Mouse (Mus musculus): Measurements from ENCODE around the gene Frmd4b. TPM values are rescaled to one million over a fixed set of nuclear protein-coding genes. Genes with fewer than 3 reads are reported as not detected.

Frmd4b gene
- total and polyA plus RNA-seq, 3 experiments = 0.44 to 2.9 TPM; not detected in 1

DNA sequence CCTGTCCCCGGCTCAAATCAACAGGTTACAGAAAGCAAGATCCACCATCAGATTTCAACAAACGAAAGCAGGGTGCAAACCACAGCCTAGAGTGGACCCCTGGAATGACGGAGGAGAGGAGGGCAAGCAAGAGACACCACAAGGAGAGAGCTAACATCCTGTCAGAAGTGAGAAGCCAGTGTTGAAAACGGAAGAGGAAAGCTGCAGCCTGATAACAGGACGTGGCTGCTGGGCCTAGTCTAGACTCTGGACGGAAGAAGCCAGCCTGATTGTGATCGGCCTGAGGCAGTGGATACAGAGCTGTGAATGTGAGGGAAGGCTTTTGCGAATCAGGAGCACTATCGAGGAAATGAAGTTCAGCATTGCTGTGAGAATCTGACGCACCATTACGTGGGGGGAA lies 296.2 kb downstream of the Frmd4b start:
- Histone ChIP-seq H3K27me3 (ENCODE audit: insufficient read depth, low read length) (no peaks in the 10 kb centered on the region), H3K36me3 (replicated peaks) (no peaks in the 10 kb centered on the region), H3K9me3 (replicated peaks) (peaks cover 36% of the 10 kb centered on the region), H3K4me1 (ENCODE audit: insufficient read depth, low read depth, low read length) (no peaks in the 10 kb centered on the region), H3K4me3 (ENCODE audit: low read depth, low read length) (no peak overlapping the region)
- DNase-seq (ENCODE audit: low spot score) (no peak), ATAC-seq (ENCODE audit: extremely low read depth, insufficient number of reproducible peaks, low FRiP score, poor library complexity, severe bottlenecking) (no peak)
- TF ChIP-seq POLR2AphosphoS5 (IDR thresholded peaks at IDR 0.05; ENCODE audit: insufficient replicate concordance, low read depth, low read length) = no peak
- no peak for TF ChIP-seq GATA2 (IDR thresholded peaks at IDR 0.05; ENCODE audit: borderline replicate concordance, low read depth, low read length)
- no peak for TF ChIP-seq GATA1 (IDR thresholded peaks at IDR 0.05; ENCODE audit: borderline replicate concordance, low read length)
- TF ChIP-seq TAL1 (conservative IDR thresholded peaks at IDR 0.05; ENCODE audit: low read depth, low read length) = no peak
- no peak for TF ChIP-seq CTCF (IDR thresholded peaks at IDR 0.05; ENCODE audit: low read depth, low read length)

DNA sequence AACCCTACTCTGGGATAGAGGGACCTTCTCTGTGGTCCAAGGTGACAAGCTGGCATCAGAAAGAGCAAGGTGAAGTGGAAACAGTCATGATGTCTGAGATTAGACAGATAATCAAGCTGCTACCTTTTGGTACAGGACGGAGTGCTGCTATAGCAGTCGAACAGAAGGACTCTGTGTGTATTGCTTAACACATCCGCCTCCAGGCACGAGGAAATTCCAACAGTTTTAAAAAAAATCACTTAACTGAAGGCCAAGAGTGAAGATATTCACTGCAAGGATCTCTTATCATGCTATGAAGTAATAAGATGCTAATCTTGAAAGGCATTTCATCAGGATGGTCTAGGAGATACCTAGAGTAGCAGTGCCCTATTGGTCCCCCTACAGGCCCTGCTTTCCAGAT lies 298.3 kb downstream of the Frmd4b start:
- H3K4me3 ChIP-seq (ENCODE audit: low read depth, low read length) = no peak overlapping the region
- DNase-seq (ENCODE audit: low spot score) = no peak
- peaks cover 48% of the 10 kb centered on the region for H3K9me3 ChIP-seq (replicated peaks)
- TF ChIP-seq TAL1 (conservative IDR thresholded peaks at IDR 0.05; ENCODE audit: low read depth, low read length) = no peak
- no peak for TF ChIP-seq CTCF (IDR thresholded peaks at IDR 0.05; ENCODE audit: low read depth, low read length)
- TF ChIP-seq GATA2 (IDR thresholded peaks at IDR 0.05; ENCODE audit: borderline replicate concordance, low read depth, low read length) = no peak
- TF ChIP-seq GATA1 (IDR thresholded peaks at IDR 0.05; ENCODE audit: borderline replicate concordance, low read length) = no peak
- no peak for TF ChIP-seq POLR2AphosphoS5 (IDR thresholded peaks at IDR 0.05; ENCODE audit: insufficient replicate concordance, low read depth, low read length)
- no peak for ATAC-seq (ENCODE audit: extremely low read depth, insufficient number of reproducible peaks, low FRiP score, poor library complexity, severe bottlenecking)
- H3K4me1 ChIP-seq (ENCODE audit: insufficient read depth, low read depth, low read length) = no peaks in the 10 kb centered on the region
- no peaks in the 10 kb centered on the region for H3K36me3 ChIP-seq (replicated peaks)
- no peaks in the 10 kb centered on the region for H3K27me3 ChIP-seq (ENCODE audit: insufficient read depth, low read length)

- H3K27me3 ChIP-seq (ENCODE audit: insufficient read depth, low read length) = no peaks in the 10 kb centered on the region
- peaks cover 43% of the 10 kb centered on the region for H3K9me3 ChIP-seq (replicated peaks)
- DNase-seq (ENCODE audit: low spot score) (no peak), ATAC-seq (ENCODE audit: extremely low read depth, insufficient number of reproducible peaks, low FRiP score, poor library complexity, severe bottlenecking) (no peak)
- no peaks in the 10 kb centered on the region for H3K4me1 ChIP-seq (ENCODE audit: insufficient read depth, low read depth, low read length)
- H3K36me3 ChIP-seq (replicated peaks) = no peaks in the 10 kb centered on the region
- TF ChIP-seq POLR2AphosphoS5 (IDR thresholded peaks at IDR 0.05; ENCODE audit: insufficient replicate concordance, low read depth, low read length) = no peak
- no peak for TF ChIP-seq GATA1 (IDR thresholded peaks at IDR 0.05; ENCODE audit: borderline replicate concordance, low read length)
- TF ChIP-seq TAL1 (conservative IDR thresholded peaks at IDR 0.05; ENCODE audit: low read depth, low read length) = no peak
- no peak for TF ChIP-seq GATA2 (IDR thresholded peaks at IDR 0.05; ENCODE audit: borderline replicate concordance, low read depth, low read length)
- no peak for TF ChIP-seq CTCF (IDR thresholded peaks at IDR 0.05; ENCODE audit: low read depth, low read length)
- no peak overlapping the region for H3K4me3 ChIP-seq (ENCODE audit: low read depth, low read length)
Observed at GRCm38 (mm10) chr6:97317956-97318355, 299.4 kb downstream of the Frmd4b start.

- no peaks in the 10 kb centered on the region for H3K36me3 ChIP-seq (replicated peaks)
- no peaks in the 10 kb centered on the region for H3K27me3 ChIP-seq (ENCODE audit: insufficient read depth, low read length)
- H3K4me3 ChIP-seq (ENCODE audit: low read depth, low read length) = no peak overlapping the region
- DNase-seq (ENCODE audit: low spot score) (no peak), ATAC-seq (ENCODE audit: extremely low read depth, insufficient number of reproducible peaks, low FRiP score, poor library complexity, severe bottlenecking) (no peak)
- TF ChIP-seq POLR2AphosphoS5 (IDR thresholded peaks at IDR 0.05; ENCODE audit: insufficient replicate concordance, low read depth, low read length) (no peak), GATA2 (IDR thresholded peaks at IDR 0.05; ENCODE audit: borderline replicate concordance, low read depth, low read length) (no peak), TAL1 (conservative IDR thresholded peaks at IDR 0.05; ENCODE audit: low read depth, low read length) (no peak), GATA1 (IDR thresholded peaks at IDR 0.05; ENCODE audit: borderline replicate concordance, low read length) (no peak), CTCF (IDR thresholded peaks at IDR 0.05; ENCODE audit: low read depth, low read length) (no peak)
- no peaks in the 10 kb centered on the region for H3K4me1 ChIP-seq (ENCODE audit: insufficient read depth, low read depth, low read length)
- H3K9me3 ChIP-seq (replicated peaks) = peaks cover 40% of the 10 kb centered on the region
Observed at GRCm38 (mm10) chr6:97316716-97317115, 300.6 kb downstream of the Frmd4b start.

GRCm38 (mm10) chr6:97315311-97315710 lies 302.0 kb downstream of the Frmd4b start:
- TF ChIP-seq TAL1 (conservative IDR thresholded peaks at IDR 0.05; ENCODE audit: low read depth, low read length) = no peak
- no peak for TF ChIP-seq GATA2 (IDR thresholded peaks at IDR 0.05; ENCODE audit: borderline replicate concordance, low read depth, low read length)
- TF ChIP-seq CTCF (IDR thresholded peaks at IDR 0.05; ENCODE audit: low read depth, low read length) = no peak
- TF ChIP-seq GATA1 (IDR thresholded peaks at IDR 0.05; ENCODE audit: borderline replicate concordance, low read length) = no peak
- no peak for TF ChIP-seq POLR2AphosphoS5 (IDR thresholded peaks at IDR 0.05; ENCODE audit: insufficient replicate concordance, low read depth, low read length)
- no peaks in the 10 kb centered on the region for H3K4me1 ChIP-seq (ENCODE audit: insufficient read depth, low read depth, low read length)

DNA sequence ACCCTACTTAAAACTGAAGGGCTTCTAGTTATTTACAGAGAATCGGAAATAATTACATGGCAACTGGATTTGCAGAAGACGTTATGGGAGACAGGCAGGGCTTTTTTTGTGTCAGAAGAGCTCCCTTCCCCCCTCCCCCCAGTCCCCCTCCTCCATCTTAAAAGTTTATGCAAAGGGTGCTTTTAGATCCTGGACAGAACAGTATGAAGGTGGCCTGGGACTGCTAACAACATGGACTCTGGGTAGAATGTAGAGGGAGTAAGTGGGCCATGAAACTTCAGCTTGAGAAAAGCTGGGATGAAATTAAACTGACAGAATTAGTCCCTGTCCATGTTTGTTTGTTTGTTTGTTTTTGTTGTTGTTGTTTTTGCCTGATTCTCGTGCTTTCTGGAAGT lies 304.8 kb downstream of the Frmd4b start:
- no peak for ATAC-seq (ENCODE audit: extremely low read depth, insufficient number of reproducible peaks, low FRiP score, poor library complexity, severe bottlenecking)
- no peak for DNase-seq (ENCODE audit: low spot score)
- no peak overlapping the region for H3K4me3 ChIP-seq (ENCODE audit: low read depth, low read length)
- no peaks in the 10 kb centered on the region for H3K36me3 ChIP-seq (replicated peaks)
- TF ChIP-seq GATA2 (IDR thresholded peaks at IDR 0.05; ENCODE audit: borderline replicate concordance, low read depth, low read length) (no peak), CTCF (IDR thresholded peaks at IDR 0.05; ENCODE audit: low read depth, low read length) (no peak), POLR2AphosphoS5 (IDR thresholded peaks at IDR 0.05; ENCODE audit: insufficient replicate concordance, low read depth, low read length) (no peak), TAL1 (conservative IDR thresholded peaks at IDR 0.05; ENCODE audit: low read depth, low read length) (no peak), GATA1 (IDR thresholded peaks at IDR 0.05; ENCODE audit: borderline replicate concordance, low read length) (no peak)
- H3K27me3 ChIP-seq (ENCODE audit: insufficient read depth, low read length) = no peaks in the 10 kb centered on the region
- H3K4me1 ChIP-seq (ENCODE audit: insufficient read depth, low read depth, low read length) = no peaks in the 10 kb centered on the region
- H3K9me3 ChIP-seq (replicated peaks) = peaks cover 38% of the 10 kb centered on the region

More at GRCm38 (mm10) chr6:97315311-97315710, 302.0 kb downstream of the Frmd4b start:
- H3K4me3 ChIP-seq (ENCODE audit: low read depth, low read length) = no peak overlapping the region
- no peaks in the 10 kb centered on the region for H3K27me3 ChIP-seq (ENCODE audit: insufficient read depth, low read length)
- no peak for ATAC-seq (ENCODE audit: extremely low read depth, insufficient number of reproducible peaks, low FRiP score, poor library complexity, severe bottlenecking)
- no peak for DNase-seq (ENCODE audit: low spot score)
- H3K36me3 ChIP-seq (replicated peaks) = no peaks in the 10 kb centered on the region
- peaks cover 33% of the 10 kb centered on the region for H3K9me3 ChIP-seq (replicated peaks)
